ENCODE assay signal across 7 mouse cellular contexts in genomic region chr13:55213138-55213806, GRCm38 (mm10). TPM values are rescaled to one million over a fixed set of nuclear protein-coding genes. Genes with fewer than 3 reads are reported as not detected.
DNase-seq lines count a peak whose midpoint lies in the region; ATAC-seq and TF ChIP-seq lines count a peak whose summit lies in the region.

No protein-coding gene starts in this region.

- TF ChIP-seq EP300 in lung, postnatal 0 days (IDR thresholded peaks at IDR 0.05): no peak

- peak overlapping the region; percentile 81 for H3K4me2 ChIP-seq in lung, postnatal 0 days (replicated peaks; ENCODE audit: low read depth, low read length)
- peak overlapping the region; percentile 88 for H3K4me2 ChIP-seq in forebrain, embryonic 11.5 days (ENCODE audit: low read depth, low read length, severe bottlenecking)
- H3K4me2 ChIP-seq in limb, embryonic 12.5 days: peak overlapping the region; percentile 80

- H3K9me3 ChIP-seq in lung, postnatal 0 days (ENCODE audit: low read length): no peaks in the 10 kb centered on the region
- no peaks in the 10 kb centered on the region for H3K9me3 ChIP-seq in forebrain, embryonic 11.5 days (ENCODE audit: control insufficient read depth, low read length)
- no peaks in the 10 kb centered on the region for H3K9me3 ChIP-seq in limb, embryonic 12.5 days

- peak overlapping the region; percentile 98 for H3K27ac ChIP-seq in lung, postnatal 0 days (ENCODE audit: low read length)
- H3K27ac ChIP-seq in forebrain, embryonic 11.5 days (ENCODE audit: low read depth, low read length): peak overlapping the region; percentile 98
- peak overlapping the region; percentile 99 for H3K27ac ChIP-seq in limb, embryonic 12.5 days
- peak overlapping the region; percentile 96 for H3K27ac ChIP-seq in small intestine, adult 2 months (ENCODE audit: insufficient read depth, low read depth, low read length)

- peaks cover 7% of the 10 kb centered on the region; the same call in 1 of the 2 replicates for H3K36me3 ChIP-seq in lung, postnatal 0 days (ENCODE audit: insufficient read depth, low read length)
- peaks cover 9% of the 10 kb centered on the region for H3K36me3 ChIP-seq in forebrain, embryonic 11.5 days (ENCODE audit: control insufficient read depth, insufficient read depth, low read length)
- H3K36me3 ChIP-seq in limb, embryonic 12.5 days: peaks cover 47% of the 10 kb centered on the region
- peaks cover 27% of the 10 kb centered on the region for H3K36me3 ChIP-seq in small intestine, adult 2 months (ENCODE audit: control insufficient read depth, insufficient read depth, low read length)

- peak overlapping the region; percentile 88 for H3K9ac ChIP-seq in lung, postnatal 0 days (replicated peaks; ENCODE audit: low read depth)
- peak overlapping the region; percentile 83 for H3K9ac ChIP-seq in forebrain, embryonic 11.5 days (ENCODE audit: low read length)
- peak overlapping the region; percentile 94 for H3K9ac ChIP-seq in limb, embryonic 12.5 days (replicated peaks)

- no peak for TF ChIP-seq CTCF in lung, postnatal 0 days (IDR thresholded peaks at IDR 0.05)
- no peak for TF ChIP-seq CTCF in small intestine, adult 2 months (IDR thresholded peaks at IDR 0.05; ENCODE audit: extremely low read depth, insufficient read length, insufficient replicate concordance, low read depth, low read length)

- H3K4me3 ChIP-seq in lung, postnatal 0 days (ENCODE audit: low read depth, low read length): peak overlapping the region; percentile 75
- peak overlapping the region; percentile 64 for H3K4me3 ChIP-seq in forebrain, embryonic 11.5 days (ENCODE audit: low read depth, low read length)
- H3K4me3 ChIP-seq in limb, embryonic 12.5 days (replicated peaks): peak overlapping the region; percentile 86
- peak overlapping the region; percentile 92 for H3K4me3 ChIP-seq in small intestine, adult 2 months (ENCODE audit: low read depth, low read length)

- ATAC-seq in lung, postnatal 0 days: no peak
- no peak for ATAC-seq in forebrain, embryonic 11.5 days (replicated peaks; ENCODE audit: low FRiP score)
- ATAC-seq in limb, embryonic 12.5 days (ENCODE audit: insufficient number of reproducible peaks, insufficient read depth, low FRiP score, low TSS enrichment, low read depth): no peak

- H3K4me1 ChIP-seq in lung, postnatal 0 days (ENCODE audit: insufficient read depth, low read depth, low read length): peaks cover 21% of the 10 kb centered on the region; the same call in 1 of the 2 replicates
- peaks cover 21% of the 10 kb centered on the region for H3K4me1 ChIP-seq in forebrain, embryonic 11.5 days (replicated peaks; ENCODE audit: control insufficient read depth, insufficient read depth, low read length)
- H3K4me1 ChIP-seq in limb, embryonic 12.5 days (replicated peaks): peaks cover 49% of the 10 kb centered on the region
- H3K4me1 ChIP-seq in small intestine, adult 2 months (ENCODE audit: control insufficient read depth, insufficient read depth, insufficient read length, low read length): peaks cover 16% of the 10 kb centered on the region

- H3K27me3 ChIP-seq in lung, postnatal 0 days (replicated peaks; ENCODE audit: insufficient read depth, low read length): no peaks in the 10 kb centered on the region
- H3K27me3 ChIP-seq in forebrain, embryonic 11.5 days (ENCODE audit: control insufficient read depth, insufficient read depth, low read length): no peaks in the 10 kb centered on the region
- no peaks in the 10 kb centered on the region for H3K27me3 ChIP-seq in limb, embryonic 12.5 days
- H3K27me3 ChIP-seq in small intestine, adult 2 months (ENCODE audit: control insufficient read depth, insufficient read depth, low read length): no peaks in the 10 kb centered on the region

- TF ChIP-seq POLR2A in small intestine, adult 2 months (IDR thresholded peaks at IDR 0.05; ENCODE audit: low read depth, low read length): no peak

- no peak for DNase-seq in lung, postnatal 0 days (ENCODE audit: low spot score)
- no peak for DNase-seq in lung, postnatal 25 days (ENCODE audit: low spot score)
- no peak for DNase-seq in forebrain, embryonic 11.5 days (ENCODE audit: low spot score)
- no peak for DNase-seq in layer of hippocampus, adult 9-11 months
- DNase-seq in layer of hippocampus, adult 18-20 months (ENCODE audit: low spot score in 2 of 2): no peak

- WGBS in lung, postnatal 0 days: 36% methylated on average over 10 of the region's 10 CpGs
- 59% methylated on average over 10 of the region's 10 CpGs for WGBS in forebrain, embryonic 11.5 days
- 63% methylated on average over 10 of the region's 10 CpGs for WGBS in limb, embryonic 12.5 days
- 56% methylated on average over 10 of the region's 10 CpGs for WGBS in small intestine, adult 2 months

RNA-seq across cellular contexts. Expression of gene Nsd1, which starts 3.7 kb away (rescaled TPM):
- 52.4 and 55.7 TPM in 2 replicates for polyA plus RNA-seq in lung, postnatal 0 days (2015; fragmentation: Nextera tagmentation; extraction: Ambion mirVana)
- 69.6 and 79.3 TPM in 2 replicates for polyA plus RNA-seq in forebrain, embryonic 11.5 days (2014; fragmentation: Nextera tagmentation; extraction: Ambion mirVana)
- polyA plus RNA-seq in limb, embryonic 12.5 days (2016; fragmentation: Nextera tagmentation; extraction: Ambion mirVana): 81.3 and 91.8 TPM in 2 replicates
- 6.9 and 16.3 TPM in 2 replicates for polyA plus RNA-seq in small intestine, adult 2 months (2012; rRNA removed)
- total RNA-seq in layer of hippocampus, adult 18-20 months (2021): 100 to 1,000 TPM; 111 to 124 TPM
